Mouse (Mus musculus): Measurements from ENCODE around the gene Sox1.

- TF ChIP-seq CTCF (IDR thresholded peaks at IDR 0.05; ENCODE audit: low read depth) (no peak), EP300 (optimal IDR thresholded peaks at IDR 0.05) (no peak)
These were observed 6.0 kb upstream of the Sox1 start for GRCm38 (mm10) chr8:12389116-12389471.

Measured in stomach, postnatal 0 days (tissue).